Mouse (Mus musculus) urinary bladder, adult 18-20 months (tissue): ENCODE data around the gene Etl4.

ENCODE experiments used
- DNase-seq, 2 experiments: peaks; one replicate each; pipeline ENCODE4 v3.0.0; 2022; ENCODE audit warnings: low spot score in 2 of 2, mixed read lengths in 2 of 2

Etl4 gene

DNA sequence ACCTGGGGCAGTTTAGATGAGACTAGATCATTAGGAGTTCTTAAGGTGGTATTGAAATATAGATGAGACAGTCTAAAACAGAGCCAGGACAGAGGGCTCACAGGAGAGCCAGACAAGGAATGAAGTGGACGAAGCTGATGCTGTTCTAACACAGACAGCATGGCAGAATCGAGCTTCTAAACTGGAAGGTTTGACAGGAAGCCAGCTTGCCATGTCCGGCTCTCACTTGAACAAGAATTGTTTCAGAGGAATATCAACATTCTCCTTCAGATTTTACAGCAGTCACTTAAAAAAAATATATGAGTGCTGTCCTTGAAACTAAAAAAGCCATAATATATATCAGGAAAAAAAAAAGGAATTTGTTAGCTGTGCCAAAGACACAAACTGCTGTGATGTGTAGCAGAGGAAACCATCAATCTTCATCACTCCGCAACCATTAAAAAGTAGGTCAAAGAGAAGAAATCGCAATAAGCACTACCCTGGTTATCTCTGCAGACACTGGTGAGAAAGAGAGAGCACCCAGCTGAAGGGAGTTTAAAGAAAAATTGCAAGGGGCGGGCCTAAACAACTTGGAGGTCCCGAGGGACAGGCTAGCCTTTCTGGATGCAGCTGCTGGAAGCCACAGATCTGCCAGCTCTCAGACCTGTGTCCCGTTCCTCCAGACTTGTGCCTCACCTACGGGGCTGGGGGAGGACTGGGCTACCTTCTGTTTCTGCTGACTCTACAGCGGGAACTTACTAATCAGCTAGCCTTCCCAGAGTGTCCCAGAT lies 534.3 kb downstream of the Etl4 start:
- no peak for DNase-seq

DNA sequence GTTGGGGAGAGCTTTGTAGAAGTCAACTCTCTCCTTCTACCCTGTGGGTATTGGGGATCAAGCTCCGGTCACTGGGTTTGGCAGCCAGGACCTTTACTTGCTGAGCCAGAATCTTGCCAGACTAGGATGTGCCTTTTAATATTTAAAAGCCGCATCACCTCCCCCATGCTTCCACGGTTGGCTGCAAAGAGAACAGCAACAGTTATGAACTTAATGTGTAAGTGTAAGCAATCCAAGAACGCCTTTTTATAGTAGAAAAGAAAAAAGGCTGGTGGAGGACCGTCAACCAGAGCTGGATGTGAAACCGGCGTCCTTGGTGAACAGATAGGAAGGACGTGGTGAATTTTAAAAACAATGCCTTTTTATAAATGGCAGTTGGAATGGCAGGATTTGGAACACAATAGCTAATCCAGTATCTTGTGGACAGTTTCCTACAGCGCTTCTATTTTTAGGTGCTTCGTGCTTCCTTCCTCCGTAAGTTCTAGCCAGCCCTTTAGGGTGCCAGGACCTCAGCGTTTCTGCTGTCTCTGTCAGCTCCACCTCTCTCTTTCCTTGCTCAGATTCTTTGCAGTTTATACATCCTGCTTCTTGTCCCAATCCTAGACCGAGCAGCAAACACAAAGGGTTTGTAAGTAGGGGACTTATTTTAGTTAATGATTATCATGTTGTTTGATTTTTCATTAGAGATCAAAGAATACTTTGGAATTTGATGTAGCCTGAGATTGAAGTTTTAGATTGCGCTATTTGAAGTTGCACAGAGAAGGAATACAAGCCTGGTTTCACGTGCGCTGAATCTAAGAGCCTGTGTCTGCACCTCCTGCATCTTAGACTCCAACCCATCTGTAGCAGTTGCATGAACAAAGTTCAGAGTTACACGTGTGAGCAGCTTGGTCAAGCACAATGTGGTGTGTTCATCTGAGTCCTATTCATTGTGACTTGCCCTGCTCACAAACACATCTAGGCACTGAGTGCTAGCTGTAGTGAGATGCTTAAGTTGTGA lies 535.9 kb downstream of the Etl4 start:
- DNase-seq: no peak

DNA sequence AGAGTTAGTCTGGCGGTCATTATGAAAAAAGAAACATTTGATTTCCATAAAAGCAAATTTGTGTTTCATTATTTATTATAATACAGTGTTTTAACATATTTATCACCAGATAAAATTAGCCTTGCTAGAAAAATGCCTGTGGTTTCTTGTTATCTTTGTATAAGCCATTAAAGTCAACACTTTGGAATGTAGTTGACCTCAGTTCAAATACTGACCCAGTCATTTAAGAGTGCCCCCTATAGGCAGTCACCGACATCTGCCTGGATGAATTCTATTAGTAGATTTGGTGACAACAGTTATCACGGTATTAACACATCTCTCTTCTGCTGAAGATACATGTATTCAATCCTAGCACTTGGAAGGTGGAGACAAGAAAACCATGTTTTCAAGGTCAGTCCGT lies 536.6 kb downstream of the Etl4 start:
- DNase-seq: no peak

DNA sequence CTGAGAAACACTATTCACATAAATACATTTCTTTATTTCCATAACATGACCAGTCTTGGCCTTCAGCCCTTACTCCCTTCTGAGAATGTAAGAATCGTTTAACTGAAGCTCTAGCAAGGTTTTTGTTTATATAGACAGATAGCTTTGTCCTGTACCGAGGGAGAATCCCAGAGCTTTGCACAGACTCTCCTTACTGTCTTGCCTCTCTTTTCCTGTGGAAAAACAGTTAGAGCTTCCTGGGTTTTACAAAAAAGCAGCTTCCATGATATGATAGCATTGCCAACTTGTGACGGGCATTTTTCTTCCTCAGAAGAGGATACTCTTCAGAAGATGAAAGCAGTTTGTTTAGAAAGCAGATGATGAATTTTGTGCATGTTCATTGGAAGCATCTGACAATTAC lies 541.4 kb downstream of the Etl4 start:
- DNase-seq: no peak

DNA sequence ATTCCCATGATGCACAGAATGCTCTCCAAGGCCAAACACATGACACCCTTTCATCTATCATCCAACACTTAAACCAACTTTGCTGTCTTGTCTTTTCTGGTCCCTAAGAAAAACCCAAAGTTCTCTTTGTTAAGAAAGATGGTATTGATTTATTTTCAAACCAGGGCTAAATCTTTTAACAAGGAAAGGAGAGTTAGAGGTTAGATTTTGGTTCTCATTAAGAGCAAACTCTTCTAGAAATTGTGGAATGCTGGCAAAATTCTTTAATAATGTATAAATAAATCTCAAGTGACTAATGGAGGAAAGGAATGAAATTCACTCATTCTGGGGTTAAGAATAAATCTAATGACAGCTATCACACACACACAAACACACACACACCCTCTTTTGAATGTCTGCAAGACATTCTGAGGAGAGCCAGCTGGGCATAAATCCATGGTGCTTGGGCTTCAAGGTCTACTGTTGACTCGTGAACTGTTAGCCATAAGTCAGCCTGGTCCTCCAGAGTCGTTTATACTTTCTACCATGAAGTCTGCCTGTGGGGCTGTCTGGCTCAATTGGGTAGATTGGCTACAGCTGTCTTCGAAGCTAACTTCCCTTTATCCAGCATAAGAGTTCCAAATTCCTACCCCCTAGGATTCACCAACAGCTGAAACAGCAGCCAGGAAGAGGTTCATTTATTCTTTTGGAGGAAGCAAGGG lies 544.1 kb downstream of the Etl4 start:
- no peak for DNase-seq

DNA sequence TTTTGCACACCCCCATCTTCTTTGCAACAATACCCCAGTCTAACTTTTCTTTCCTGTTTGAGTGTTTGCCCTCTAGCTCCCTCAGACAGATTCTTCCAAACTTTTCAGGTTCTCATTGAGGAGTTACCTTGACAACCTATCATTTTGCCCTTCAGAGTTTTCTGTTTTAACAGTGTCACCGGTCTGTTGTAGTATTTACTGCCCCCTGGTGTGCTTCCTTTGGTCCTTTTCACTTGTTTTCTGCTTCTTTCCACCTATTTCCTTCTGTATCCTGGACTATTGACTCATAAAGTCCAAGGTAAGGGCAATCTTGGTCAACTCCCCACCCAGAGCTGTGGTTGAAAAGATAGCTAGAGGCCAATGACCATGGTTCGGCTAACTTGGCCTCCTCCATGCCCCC lies 569.6 kb downstream of the Etl4 start:
- DNase-seq: no peak

DNA sequence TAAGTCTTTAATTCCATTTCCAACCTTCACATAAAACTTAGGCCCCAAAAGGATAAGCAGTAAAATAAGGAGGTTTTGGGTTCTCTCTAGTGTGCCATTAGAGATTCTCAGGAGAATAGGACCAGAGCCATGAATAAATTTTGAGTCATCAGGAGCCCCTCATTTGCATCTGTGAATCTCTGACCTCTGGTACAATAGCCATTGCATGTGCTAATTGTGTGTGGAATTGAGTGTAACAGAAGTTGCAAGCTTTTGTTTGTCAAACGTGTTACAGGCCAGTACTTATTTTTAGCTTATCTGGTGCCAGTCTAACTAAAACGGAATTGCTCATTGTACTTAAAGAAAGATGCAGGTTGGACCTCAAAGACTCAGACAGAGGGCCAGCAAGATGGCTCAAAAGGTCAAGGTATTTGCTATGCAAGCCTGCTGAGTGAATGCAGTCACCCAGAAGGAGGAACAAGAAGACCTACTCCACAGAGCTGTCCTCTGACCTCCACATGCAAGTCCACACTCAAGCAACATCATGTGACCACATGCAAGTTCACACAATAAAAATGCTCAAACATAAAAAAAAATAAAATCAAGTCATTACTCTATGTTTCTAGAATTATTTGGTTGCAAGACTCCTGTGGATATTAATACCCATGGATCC lies 576.7 kb downstream of the Etl4 start:
- DNase-seq: no peak

DNA sequence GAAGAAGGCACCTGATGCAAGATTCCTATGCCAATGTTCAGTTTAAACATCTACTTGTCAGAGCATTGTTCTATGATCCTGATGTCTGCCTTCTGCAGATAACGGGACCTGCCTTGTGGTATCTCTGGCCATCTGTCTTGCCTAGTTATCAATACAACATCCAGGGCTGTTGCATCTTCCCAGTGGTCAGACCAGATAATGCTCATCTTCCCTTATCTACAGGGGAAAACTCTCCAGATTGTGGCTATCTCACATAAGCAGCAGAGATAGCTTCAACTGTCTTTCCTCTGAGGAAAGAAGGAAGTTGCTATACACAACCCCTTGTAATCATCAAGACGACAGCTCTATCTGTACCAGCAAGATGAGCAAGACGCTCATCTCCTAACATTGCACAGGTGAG lies 579.5 kb downstream of the Etl4 start:
- DNase-seq: no peak

DNA sequence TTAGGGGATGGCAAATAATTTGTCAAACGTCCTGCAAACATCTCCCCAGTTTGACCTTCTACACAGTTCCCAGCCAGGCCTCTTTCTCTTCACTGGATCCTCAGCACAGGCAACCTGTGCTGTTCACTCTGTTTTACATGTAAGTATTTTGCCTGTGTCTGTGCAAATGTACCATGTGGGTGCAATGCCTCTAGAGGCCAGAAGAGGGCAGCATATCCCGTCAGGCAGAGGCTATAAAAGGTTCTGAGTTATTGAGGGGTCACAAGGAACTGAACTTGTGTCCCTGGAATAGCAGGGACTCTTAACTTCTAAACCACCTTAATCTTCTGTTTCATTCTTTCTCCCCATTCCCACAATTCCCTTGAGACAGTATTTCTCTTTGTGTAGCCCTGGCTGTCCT lies 582.5 kb downstream of the Etl4 start:
- DNase-seq: no peak

DNA sequence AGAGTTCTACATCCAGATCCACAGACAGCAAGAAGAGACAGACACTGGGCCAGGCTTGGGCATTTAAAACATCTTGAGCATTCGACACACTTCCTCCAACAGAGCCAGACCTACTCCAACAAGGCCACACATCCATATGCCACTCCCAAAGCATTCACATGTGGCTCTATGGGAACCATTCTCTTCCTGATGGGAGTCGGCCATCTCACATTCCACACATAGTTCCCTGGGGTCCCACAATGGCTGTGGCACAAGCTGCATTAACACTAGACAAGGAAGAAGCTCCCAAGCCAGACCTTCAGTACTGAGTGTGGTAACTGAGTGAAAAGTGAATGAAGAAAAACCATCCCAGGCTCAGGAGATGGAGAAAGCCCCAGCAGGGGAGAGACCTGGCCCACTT lies 584.2 kb downstream of the Etl4 start:
- DNase-seq: no peak

DNA sequence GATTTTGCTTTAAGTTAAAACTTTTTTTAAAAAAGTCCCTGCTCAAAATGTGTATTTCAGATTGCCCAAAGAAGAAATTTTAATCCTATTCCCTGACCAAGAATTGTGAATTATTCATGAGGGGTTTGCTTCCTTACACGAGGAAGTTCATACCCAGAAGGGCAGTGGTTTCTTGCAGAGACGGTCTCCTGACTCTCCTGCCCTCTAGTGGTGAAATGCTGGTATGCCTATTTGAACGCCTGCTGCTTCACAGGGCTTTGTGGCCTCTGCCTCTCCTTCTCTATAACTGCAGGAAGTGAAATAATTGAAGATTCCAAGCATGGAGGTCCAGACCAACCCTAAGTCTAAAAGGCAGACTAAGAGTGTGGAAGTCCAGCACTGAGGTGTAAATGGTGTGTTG lies 585.1 kb downstream of the Etl4 start:
- DNase-seq: peak in 1 of 2 experiments; percentile 23

DNA sequence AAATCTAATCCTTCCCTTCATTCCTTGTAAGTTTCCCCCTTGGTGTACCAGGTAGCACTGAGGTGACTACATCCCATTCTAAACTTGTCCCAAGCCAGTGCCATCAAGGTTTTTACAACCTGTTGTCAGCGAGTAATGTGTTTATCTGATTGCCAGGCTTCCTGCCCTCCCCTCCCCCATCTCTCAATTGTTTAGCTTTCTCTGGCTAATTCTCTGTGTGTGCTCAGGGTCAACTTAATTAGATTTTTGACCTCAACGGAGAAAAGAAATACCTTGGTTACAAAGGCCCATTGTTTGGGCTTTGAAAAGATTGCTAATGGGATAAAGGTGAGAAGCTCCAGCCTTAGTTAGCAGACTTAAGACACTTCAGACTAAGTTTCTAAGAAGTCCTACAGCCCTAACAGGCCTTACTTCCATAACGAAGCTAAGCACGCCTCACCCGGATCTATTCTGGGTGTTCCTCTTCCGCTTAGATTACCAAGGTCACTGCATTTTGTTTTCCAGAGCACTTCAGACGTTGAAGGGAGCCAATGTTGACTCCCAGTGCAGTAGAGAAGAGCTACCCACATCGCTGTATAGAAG lies 586.7 kb downstream of the Etl4 start:
- DNase-seq: no peak

DNA sequence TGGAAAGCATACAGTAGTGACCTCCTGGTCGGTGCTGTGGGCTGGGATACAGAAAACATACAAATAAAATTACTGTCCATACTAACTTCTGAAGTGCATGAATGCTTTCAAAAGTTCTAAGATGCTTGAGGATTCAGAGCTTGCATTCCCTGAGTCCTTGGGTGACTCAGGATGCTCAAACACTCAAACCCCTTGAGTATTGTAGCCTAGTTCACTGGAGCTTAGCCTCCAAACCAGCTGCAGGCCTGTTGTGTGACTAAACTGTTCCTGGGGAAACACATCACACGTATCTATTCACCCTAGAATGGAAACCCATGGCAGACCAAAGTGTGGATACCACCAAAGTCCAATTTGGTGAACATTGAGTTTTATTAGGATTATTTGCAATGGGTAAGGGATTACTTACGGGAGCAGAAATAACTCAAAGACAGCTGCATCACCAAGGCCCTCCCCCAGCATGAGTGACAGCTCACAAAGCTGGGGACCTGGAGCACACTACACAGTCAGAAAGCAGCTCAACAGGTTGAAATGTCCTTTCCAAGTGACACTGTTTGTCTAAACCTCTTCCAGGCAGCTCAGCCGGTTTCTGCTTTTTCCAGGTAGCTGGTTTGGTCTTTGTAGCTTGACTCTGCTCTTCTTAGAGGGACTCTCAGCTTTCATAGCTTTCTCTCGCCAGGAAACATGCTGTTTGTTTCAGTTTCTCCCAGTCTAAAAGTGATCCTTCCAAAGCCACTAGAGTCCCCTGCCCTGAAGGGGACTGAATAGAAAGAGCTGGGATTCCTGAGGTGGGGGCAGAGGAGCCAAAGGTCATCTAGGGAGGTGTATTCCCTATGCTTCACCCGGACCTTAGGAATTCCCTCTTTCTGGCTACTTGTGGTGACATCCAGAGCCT lies 598.5 kb downstream of the Etl4 start:
- no peak for DNase-seq

DNA sequence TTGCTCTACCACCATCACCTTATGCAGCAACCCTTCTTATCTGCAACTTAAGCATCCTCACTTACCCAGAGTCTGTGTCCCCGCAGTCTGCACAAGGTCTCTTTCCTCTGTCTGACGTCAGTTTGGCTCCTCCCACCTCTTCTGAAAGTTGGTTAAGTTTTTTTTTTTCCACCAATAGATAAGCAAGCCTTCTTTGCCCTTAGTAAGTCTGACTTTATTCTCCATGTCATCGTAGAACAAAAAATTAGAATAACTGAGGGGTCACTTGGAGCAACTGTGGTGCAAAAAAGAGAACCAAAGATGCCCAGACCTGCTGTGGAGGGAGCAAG lies 599.1 kb downstream of the Etl4 start:
- no peak for DNase-seq

DNA sequence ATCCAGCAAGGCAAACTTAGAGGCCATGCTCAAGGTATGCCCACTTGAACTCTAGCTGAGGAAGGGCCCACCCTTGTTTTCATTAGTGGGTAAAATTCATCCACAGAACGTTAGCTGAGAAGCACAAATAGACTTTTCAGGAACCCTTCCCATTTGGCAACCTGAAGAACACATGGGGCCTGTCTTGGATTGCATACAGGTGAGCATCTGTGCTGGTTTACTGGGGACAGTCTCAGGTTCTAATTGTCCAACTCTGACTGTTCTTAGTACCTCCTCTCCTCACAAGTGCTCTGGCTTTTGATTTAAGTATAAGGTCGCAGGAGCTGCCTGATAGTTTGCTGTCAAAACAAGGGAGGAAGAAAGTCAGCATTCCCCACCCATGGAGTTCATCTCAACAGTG lies 600.5 kb downstream of the Etl4 start:
- DNase-seq: no peak

DNA sequence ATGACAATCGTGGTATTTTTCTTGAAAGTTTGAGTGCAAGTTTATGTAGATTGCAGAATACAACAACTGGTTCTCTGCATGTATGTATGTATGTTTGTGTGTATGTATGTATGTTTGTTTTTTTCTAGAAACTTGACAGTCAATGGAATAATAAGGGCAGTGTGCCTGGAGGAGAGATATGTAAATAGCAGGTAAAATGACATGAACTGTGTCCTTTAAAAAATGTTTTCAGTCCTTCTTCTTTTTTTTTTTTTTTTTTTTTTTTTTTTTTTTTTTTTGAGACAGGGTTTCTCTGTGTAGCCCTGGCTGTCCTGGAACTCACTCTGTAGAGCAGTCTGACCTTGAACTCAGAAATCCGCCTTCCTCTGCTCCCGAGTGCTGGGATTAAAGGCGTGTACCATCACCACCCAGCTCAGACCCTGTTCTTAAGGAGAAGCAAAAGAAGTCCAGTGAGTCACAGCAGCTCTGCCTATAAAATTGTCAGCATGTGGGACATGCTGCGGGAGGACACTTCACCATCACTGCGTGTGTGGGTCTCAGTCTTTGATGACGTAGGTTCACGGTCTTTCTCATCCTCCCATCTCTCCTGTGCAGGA lies 606.8 kb downstream of the Etl4 start:
- DNase-seq: no peak

DNA sequence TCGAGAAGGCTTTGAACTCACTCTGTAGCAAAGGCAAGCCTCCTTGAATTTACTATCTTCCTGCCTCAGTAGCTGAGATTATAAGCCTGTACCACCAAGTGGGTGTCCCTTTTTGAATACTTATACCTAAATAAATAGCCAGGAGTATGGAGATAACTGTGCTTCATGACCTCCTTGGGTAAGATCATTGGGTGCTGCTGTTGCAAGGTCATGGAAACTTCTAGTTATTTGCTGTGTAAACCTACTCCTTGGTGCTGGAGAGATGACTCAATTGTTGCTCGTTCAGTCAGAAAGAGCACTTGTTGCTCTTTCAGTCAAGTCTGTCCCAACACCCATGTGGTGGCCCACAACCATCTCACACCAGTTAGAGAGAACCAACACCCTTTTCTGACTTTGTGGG lies 608.3 kb downstream of the Etl4 start:
- no peak for DNase-seq

DNA sequence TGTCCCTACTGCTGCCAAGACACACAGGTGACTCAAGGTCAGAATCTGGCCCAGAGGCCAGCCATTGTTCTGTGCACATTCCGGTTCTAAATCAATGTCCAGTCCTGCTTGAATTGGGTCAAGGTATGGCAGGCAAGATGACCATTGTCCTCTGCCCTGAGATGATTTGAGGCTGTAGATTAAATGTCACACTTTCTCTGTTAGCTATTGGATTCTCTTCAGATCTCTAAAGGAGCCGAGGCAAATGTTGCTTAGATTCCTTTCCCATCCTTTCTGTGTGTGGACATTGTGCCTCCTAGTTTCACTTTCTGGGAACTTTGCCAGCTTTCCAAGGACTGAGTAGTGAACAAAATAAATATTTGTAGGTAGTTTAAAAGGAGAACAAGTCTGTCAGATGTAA lies 608.9 kb downstream of the Etl4 start:
- DNase-seq: no peak

DNA sequence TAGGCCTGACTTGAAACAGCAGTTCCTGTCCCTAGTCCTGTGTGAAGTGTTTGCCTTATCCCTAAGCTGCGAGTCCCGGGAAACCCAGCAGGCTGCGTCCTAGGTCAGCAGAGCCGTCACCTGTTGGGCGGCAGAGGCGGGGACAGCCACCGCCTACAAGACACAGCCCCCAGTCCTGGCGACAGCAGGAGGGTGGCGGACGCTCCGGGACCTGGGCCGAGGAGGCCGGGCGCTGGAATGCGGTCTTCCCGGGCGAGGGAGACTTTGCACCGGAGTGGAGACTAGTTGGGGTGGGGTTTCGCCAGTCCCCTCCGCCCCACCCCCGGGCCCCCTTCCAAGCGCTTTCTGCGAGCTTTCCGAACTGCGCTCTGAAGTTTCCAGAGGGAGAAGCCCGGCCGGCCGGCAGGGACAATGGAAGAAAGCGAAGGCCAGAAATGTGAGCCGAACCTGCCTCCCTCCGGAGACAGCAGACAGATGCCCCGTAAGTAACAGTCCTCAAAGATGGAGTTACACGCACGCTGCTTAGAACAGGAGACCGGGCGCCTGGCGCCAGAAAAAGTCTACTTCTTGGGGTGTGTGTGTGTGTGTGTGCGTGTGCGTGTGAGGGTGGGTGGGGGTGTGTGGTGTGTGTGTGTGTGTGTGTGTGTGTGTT lies 610.0 kb downstream of the Etl4 start:
- DNase-seq: peak; percentile 50 to 66

DNA sequence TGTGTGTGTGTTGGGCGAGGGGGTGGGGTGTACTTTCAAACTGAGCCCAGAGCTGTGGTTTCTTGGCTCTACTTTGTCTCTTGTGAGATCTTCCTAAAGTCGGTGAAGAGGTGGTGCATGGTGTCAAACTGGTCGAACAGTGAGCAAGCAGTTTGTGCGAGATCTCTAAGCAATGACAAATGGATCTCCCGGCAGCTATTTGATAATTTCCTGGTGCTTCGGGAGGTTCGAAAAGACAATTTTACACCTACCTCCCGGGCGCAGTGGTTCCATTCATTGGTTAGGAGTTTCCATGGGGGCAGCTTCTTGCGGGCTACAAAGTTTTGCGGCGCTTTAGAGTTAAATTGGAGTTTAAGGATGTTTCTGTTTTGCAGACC lies 610.5 kb downstream of the Etl4 start:
- DNase-seq: no peak
